Mouse (Mus musculus) intestine, embryonic 16.5 days (tissue): Measurements from ENCODE around the gene Maats1. TPM values are rescaled to one million over a fixed set of nuclear protein-coding genes. Genes with fewer than 3 reads are reported as not detected.
"Not testable (repeated sequence)": the region's sequence is repeated elsewhere in the genome, so short reads cannot be mapped to it uniquely, and the experiment has no call there.

Source experiments
- ATAC-seq: fragments of 200-750 bp; cut with Nextera tagmentation; 2 replicates; pipeline ENCODE4 v1.8.0; 2017; ENCODE audit warnings: moderate TSS enrichment, moderate library complexity
- H3K27ac ChIP-seq: fragments of 300-500 bp; sonication (generic); 2 replicates; pipeline ENCODE4 v1.5.1; 2014; ENCODE audit warnings: mild to moderate bottlenecking, low read length
- H3K27me3 ChIP-seq: fragments of 300-500 bp; sonication (generic); replicated peaks from 2 replicates; pipeline ENCODE4 v1.6.1; 2014; ENCODE audit warnings: low read length, control low read depth, mixed read lengths; ENCODE audit not compliant: control insufficient read depth, insufficient read depth
- H3K36me3 ChIP-seq: fragments of 300-500 bp; sonication (generic); 2 replicates; pipeline ENCODE4 v1.6.1; 2014; ENCODE audit warnings: low read length, control low read depth; ENCODE audit not compliant: control insufficient read depth, insufficient read depth
- H3K4me1 ChIP-seq: fragments of 300-500 bp; sonication (generic); 2 replicates; pipeline ENCODE4 v1.6.1; 2014; ENCODE audit warnings: low read length, control low read depth, mixed read lengths; ENCODE audit not compliant: control insufficient read depth, insufficient read depth
- H3K4me2 ChIP-seq: fragments of 300-500 bp; sonication (generic); 2 replicates; pipeline ENCODE4 v1.6.1; 2014; ENCODE audit warnings: low read depth, low read length, control low read depth
- H3K4me3 ChIP-seq: fragments of 300-500 bp; sonication (generic); 2 replicates; pipeline ENCODE4 v1.5.1; 2014; ENCODE audit warnings: mild to moderate bottlenecking, low read length
- H3K9ac ChIP-seq: fragments of 300-500 bp; sonication (generic); 2 replicates; pipeline ENCODE4 v1.6.1; 2014; ENCODE audit warnings: low read depth, low read length
- H3K9me3 ChIP-seq: fragments of 300-500 bp; sonication (generic); 2 replicates; pipeline ENCODE4 v1.6.1; 2016; ENCODE audit warnings: low read length, control low read depth; ENCODE audit not compliant: control insufficient read depth
- WGBS: fragments of 180-500 bp; shearing (Covaris S2); extraction: QIAGEN DNeasy Blood & Tissue Kit; methylation state at CpG from one replicate; pipeline ENCODE4 v1.1.7; 2014; 5-methylcytosine and 5-hydroxymethylcytosine counted together
- polyA plus RNA-seq: library from polyadenylated mRNA; unstranded; fragments of >200 nt; fragmentation: Nextera tagmentation; extraction: Ambion mirVana; gene quantifications from 2 replicates; pipeline ENCODE4 v1.2.1, GENCODE M21; 2015

Gene Maats1
- polyA plus RNA-seq, 1 experiment from 2014 or later: 0.18 TPM

DNA sequence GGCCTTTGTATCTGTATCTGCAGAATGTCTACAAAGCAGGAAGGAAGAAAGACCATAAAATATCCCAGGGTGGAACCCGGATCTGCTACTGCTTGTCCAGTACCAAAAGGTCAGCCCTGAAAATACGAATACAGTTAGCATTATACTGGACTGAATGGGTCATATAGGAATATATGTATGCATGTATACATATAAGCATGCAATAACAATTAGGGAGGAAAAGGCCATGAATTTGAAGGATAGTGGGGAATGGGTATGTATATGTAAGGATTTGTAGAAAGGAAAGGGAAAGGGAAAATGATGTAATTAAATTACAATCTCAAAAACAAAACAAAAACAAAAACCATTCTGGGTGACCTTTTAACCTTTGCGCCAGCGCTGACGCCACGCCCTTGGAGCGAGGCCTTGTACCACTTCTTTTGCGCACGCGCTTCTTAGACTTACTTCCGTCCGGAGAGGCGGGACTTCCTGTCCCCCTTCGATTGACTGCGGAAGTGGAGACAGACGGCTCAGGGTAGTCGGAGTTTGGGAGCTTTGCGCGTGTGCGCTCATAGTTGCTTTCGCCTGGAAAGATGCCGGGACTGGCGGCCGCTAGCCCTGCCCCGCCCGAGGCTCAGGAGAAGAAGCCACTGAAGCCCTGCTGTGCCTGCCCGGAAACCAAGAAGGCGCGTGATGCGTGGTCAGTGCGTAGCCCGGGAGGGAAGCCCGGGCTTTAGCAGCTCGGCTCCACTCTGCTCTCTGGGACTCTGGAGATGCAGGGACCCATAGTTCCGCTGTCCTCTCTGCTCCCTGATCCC lies 4.8 kb upstream of the Maats1 start, which contains the start of the genes Cox17 and Gm21987:
Cox17 (plus strand) TSS at position 463 of the 797 bp plus-strand sequence.
Gm21987 (plus strand) TSS at position 512 of the 797 bp plus-strand sequence.
- H3K9ac ChIP-seq: peak within 1 kb of the TSS; percentile 86
- H3K27ac ChIP-seq: peak within 1 kb of the TSS; percentile 86
- WGBS: 3% methylated on average over 35 of the region's 35 CpGs
- peak within 1 kb of the TSS; percentile 69 for H3K4me3 ChIP-seq
- H3K4me2 ChIP-seq: peak within 1 kb of the TSS; percentile 59
- H3K36me3 ChIP-seq: 0 out of 2 replicates have a peak, but pooled peaks cover 3% of the 10 kb centered on the region
- H3K4me1 ChIP-seq: peaks cover 14% of the 10 kb centered on the region
- H3K27me3 ChIP-seq: no peaks in the 10 kb centered on the region
- no peaks in the 10 kb centered on the region for H3K9me3 ChIP-seq
- ATAC-seq: peak; percentile 95

DNA sequence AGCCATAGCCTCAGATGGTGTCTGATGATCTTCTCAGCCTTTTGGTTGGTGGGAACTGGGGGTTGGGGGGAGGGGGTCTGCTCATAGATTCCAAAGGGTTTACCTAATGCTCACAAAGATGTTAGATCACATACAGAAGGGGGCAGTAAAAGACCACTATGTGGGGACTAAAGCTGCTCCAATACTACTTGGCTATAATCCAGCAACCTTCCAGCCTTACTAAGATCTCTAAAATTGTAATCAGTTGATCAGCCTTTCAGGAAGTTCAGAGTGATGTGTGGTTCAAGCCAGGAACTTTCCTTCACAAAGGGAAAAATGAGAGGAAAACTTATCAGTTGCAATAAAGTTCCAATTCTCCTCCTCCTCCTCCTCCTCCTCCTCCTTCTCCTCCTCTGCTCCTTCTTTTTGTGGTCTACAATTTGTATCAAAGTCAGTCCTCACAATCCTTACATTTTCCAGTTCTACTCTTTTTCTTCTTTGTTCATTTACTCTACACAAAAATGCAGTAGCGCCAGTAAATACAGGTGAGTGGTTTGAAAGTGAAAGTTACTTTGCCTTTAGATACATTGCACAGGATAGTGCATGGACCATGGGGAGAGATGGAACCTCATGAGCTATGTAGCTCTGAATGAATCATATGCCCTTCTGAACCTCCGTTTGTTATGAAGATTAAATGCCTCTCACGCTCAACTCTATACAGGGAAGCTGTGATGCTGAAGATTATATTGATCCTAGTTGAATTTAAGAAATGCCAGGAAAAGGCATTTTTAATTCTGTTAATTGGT lies 3.2 kb upstream of the Maats1 start:
- Histone ChIP-seq H3K9ac (no peak overlapping the region), H3K9me3 (no peaks in the 10 kb centered on the region), H3K27me3 (no peaks in the 10 kb centered on the region), H3K4me1 (peaks cover 17% of the 10 kb centered on the region), H3K4me2 (no peak overlapping the region), H3K27ac (no peak overlapping the region), H3K36me3 (no peaks in the 10 kb centered on the region), H3K4me3 (no peak overlapping the region)
- 0 out of 2 replicates have a peak, but pooled peaks have one; percentile 29 for ATAC-seq
- 71% methylated on average over 3 of the region's 3 CpGs for WGBS

DNA sequence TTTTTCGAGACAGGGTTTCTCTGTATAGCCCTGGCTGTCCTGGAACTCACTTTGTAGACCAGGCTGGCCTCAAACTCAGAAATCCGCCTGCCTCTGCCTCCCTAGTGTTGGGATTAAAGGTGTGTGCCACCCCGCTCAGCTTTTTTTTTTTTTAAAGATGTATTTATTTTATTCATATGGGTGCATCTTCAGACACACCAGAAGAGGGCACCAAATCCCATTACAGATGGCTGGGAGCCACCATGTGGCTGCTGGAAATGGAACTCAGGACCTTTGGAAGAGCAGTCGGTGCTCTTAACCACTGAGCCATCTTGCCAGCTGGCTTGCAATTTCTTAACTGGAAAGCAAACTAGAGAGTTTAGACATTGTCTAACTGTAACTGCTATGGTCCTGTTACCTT lies 3.9 kb downstream of the Maats1 start:
- H3K36me3 ChIP-seq, H3K27ac ChIP-seq, H3K9ac ChIP-seq, H3K4me3 ChIP-seq, H3K4me2 ChIP-seq, H3K9me3 ChIP-seq, ATAC-seq, H3K4me1 ChIP-seq, H3K27me3 ChIP-seq: not testable (repeated sequence)
- WGBS: 82% methylated on average over 4 of the region's 4 CpGs

DNA sequence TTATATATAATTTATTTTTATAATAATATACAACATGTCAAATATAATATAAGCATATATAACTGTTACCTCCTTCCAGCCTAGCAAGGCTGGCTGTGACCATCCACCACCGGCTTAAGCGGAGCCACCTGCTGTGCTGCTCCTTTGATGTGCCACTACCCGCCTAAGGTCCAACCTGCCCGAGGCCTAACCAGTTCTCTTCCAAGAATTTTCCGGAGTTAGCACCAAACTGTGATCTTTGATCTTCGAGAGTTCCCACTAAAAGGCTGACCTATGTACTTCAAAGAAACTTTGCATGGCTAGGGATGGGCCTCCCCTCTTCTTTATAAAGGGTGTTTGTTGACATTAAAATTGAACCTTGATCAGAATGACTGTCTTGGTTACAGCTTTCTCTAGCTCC lies 7.5 kb downstream of the Maats1 start:
- no peak overlapping the region for H3K4me3 ChIP-seq
- WGBS: 27% methylated on average over 6 of the region's 6 CpGs

DNA sequence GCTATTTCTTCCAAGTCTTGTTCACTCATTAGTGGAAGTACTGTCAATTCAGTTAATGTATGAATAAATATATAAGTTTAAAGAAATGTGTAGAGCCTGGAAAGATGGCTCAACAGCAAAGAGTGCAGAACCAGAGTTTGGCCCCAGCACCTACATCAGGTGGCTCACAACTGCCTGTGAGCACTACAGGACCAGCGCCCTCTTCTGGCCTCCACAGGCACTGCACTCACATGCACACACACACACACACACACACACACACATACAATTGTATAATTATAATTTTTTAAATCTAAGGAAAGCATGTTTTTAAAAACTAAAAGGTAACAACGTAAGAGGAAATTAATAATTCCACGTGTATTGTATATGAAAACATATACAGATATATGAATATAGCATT lies 12.6 kb downstream of the Maats1 start:
- ATAC-seq: no peak
- H3K9ac ChIP-seq: no peak overlapping the region
- no peak overlapping the region for H3K4me3 ChIP-seq
- no peaks in the 10 kb centered on the region for H3K9me3 ChIP-seq
- no peak overlapping the region for H3K4me2 ChIP-seq
- H3K27me3 ChIP-seq: no peaks in the 10 kb centered on the region
- no peaks in the 10 kb centered on the region for H3K36me3 ChIP-seq
- 84% methylated on average over 3 of the region's 3 CpGs for WGBS
- H3K4me1 ChIP-seq: no peaks in the 10 kb centered on the region
- no peak overlapping the region for H3K27ac ChIP-seq

More for the DNA sequence above, 7.5 kb downstream of the Maats1 start:
- Histone ChIP-seq H3K27me3 (no peaks in the 10 kb centered on the region), H3K27ac (no peak overlapping the region), H3K9ac (no peak overlapping the region), H3K4me2 (no peak overlapping the region), H3K9me3 (no peaks in the 10 kb centered on the region), H3K4me1 (no peaks in the 10 kb centered on the region), H3K36me3 (no peaks in the 10 kb centered on the region)
- peak; percentile 93 for ATAC-seq

DNA sequence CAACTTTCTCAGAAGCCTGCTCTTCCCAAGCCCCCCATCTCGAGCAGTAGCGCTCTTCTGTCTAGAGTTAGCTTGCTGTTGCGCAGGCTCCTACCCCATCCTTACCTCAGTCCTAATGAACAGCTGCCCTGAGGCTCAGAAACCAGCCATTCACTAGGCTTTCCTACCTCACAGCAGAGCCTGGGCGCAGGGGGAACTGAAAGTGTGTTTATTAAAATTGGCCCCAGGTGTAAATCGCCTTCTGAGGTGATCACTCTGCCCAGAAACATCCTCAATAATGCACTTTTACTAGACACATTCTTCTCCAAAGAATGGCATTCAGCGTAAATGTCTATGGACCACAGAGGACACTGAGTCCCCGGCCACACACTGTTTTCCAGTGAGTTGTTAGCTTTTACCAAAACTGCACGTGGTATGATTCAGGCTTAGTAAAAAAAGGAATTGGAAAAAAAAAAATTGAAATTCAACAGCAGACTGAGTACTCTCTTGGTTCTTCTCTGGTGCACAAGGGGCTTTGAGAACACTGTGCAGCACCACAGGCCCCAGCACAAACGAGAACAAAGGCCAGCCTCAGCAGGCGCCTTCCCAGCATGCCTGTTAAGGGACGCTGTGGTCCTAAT lies 15.1 kb downstream of the Maats1 start:
- 87% methylated on average over 11 of the region's 11 CpGs for WGBS
- H3K4me2 ChIP-seq: no peak overlapping the region
- H3K9ac ChIP-seq: no peak overlapping the region
- no peak for ATAC-seq
- H3K27ac ChIP-seq: no peak overlapping the region
- no peak overlapping the region for H3K4me3 ChIP-seq
- H3K36me3 ChIP-seq: no peaks in the 10 kb centered on the region
- H3K9me3 ChIP-seq: no peaks in the 10 kb centered on the region
- no peaks in the 10 kb centered on the region for H3K4me1 ChIP-seq
- no peaks in the 10 kb centered on the region for H3K27me3 ChIP-seq

DNA sequence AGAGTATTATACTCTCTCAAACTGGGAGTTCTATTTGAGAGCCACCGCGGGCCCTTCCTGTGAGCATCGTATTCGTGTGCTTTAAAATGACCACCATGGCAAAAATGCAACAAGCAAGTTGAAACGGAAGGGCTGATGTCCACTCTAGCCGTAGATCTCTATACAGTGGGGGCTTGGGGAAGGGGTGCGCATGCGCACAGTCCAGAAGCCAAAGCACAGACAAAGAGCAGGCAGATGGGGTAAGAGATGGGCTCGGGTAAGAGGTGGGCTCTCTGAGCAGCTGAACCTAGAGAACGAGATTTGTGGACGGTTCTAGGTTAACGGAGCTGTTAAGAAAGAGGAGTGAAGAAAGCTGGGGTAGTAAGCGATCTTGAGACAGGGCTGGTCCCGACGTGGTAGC lies 17.6 kb downstream of the Maats1 start:
- no peak overlapping the region for H3K9ac ChIP-seq
- H3K36me3 ChIP-seq: no peaks in the 10 kb centered on the region
- 91% methylated on average over 15 of the region's 15 CpGs for WGBS
- no peaks in the 10 kb centered on the region for H3K27me3 ChIP-seq
- no peaks in the 10 kb centered on the region for H3K4me1 ChIP-seq
- no peak overlapping the region for H3K4me3 ChIP-seq
- no peaks in the 10 kb centered on the region for H3K9me3 ChIP-seq
- no peak overlapping the region for H3K4me2 ChIP-seq
- no peak for ATAC-seq
- no peak overlapping the region for H3K27ac ChIP-seq

DNA sequence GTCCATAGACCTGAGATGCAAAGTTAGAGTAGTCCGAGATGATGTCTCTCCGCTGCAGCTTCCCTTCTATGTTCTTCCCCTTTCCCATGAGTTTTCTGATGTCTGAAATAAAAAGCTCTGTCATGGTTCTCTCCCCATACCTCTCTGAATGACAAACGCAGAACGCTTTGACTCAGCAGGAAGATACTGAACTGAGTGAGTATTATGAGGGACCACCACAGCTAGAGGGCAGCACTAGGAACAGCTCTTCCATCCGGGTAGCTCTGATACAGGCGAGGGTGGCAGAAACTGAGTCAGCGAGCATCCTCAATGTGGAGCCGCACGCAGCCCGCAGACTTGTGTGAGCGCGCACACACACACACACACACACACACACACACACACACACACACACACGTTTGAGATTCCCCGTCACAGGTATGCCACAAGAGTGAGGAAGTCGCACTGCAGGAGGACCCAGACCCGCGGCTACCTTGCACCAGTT lies 20.4 kb downstream of the Maats1 start:
- ATAC-seq: peak; percentile 53; the same call in 1 of the 2 replicates
- Histone ChIP-seq H3K9me3 (no peaks in the 10 kb centered on the region), H3K27me3 (no peaks in the 10 kb centered on the region), H3K4me3 (no peak overlapping the region), H3K36me3 (no peaks in the 10 kb centered on the region), H3K9ac (no peak overlapping the region), H3K4me1 (no peaks in the 10 kb centered on the region), H3K27ac (no peak overlapping the region), H3K4me2 (no peak overlapping the region)
- WGBS: 29% methylated on average over 17 of the region's 17 CpGs

DNA sequence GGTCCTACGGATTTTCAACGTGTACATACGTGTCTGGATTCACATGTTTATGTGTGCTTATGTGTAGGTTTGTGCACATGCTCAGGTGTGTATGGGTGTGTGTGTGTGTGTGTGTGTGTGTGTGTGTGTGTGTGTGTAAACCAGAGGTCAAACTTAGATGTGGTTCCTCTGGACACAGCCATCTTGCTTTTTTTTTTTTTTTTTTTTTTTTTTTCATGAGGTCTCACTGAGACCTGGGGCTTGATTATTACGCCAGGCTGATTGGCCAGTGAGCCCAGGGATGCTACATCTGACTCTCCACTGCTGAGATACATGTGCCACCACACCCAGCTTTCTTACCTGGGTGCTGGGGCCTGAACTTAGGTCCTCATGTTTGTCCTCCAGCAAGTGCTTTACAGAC lies 22.9 kb downstream of the Maats1 start:
- Histone ChIP-seq H3K27me3 (no peaks in the 10 kb centered on the region), H3K9ac (no peak overlapping the region), H3K36me3 (no peaks in the 10 kb centered on the region), H3K4me1 (no peaks in the 10 kb centered on the region), H3K27ac (no peak overlapping the region), H3K4me3 (no peak overlapping the region), H3K4me2 (no peak overlapping the region), H3K9me3 (no peaks in the 10 kb centered on the region)
- ATAC-seq: no peak
- 98% methylated on average over 4 of the region's 4 CpGs for WGBS
